Mouse (Mus musculus): Measurements from ENCODE around the gene Cul4a. TPM values are rescaled to one million over a fixed set of nuclear protein-coding genes. Genes with fewer than 3 reads are reported as not detected.

Gene Cul4a
- total RNA-seq, 2 experiments from 2014 or later, result 156 to 173 TPM

GRCm38 (mm10) chr8:13177173-13177852 is 71.9 kb downstream of the Cul4a start:
- no peak for ATAC-seq (replicated peaks; ENCODE audit: low FRiP score, low TSS enrichment, poor library complexity, severe bottlenecking)

GRCm38 (mm10) chr8:13178137-13178536 is 72.7 kb downstream of the Cul4a start:
- ATAC-seq (replicated peaks; ENCODE audit: low FRiP score, low TSS enrichment, poor library complexity, severe bottlenecking), result no peak

- ATAC-seq (replicated peaks; ENCODE audit: low FRiP score, low TSS enrichment, poor library complexity, severe bottlenecking), result no peak
Measured at GRCm38 (mm10) chr8:13179482-13179881, 74.1 kb downstream of the Cul4a start.

- no peak for ATAC-seq (replicated peaks; ENCODE audit: low FRiP score, low TSS enrichment, poor library complexity, severe bottlenecking)
Measured at GRCm38 (mm10) chr8:13179948-13180347, 74.5 kb downstream of the Cul4a start.

- ATAC-seq (replicated peaks; ENCODE audit: low FRiP score, low TSS enrichment, poor library complexity, severe bottlenecking), result no peak
Measured at GRCm38 (mm10) chr8:13180408-13180807, 75.0 kb downstream of the Cul4a start.

GRCm38 (mm10) chr8:13180911-13181690 is 75.7 kb downstream of the Cul4a start:
- ATAC-seq (replicated peaks; ENCODE audit: low FRiP score, low TSS enrichment, poor library complexity, severe bottlenecking), result peak; percentile 61

- no peak; the same call in 1 of the 2 replicates for ATAC-seq (replicated peaks; ENCODE audit: low FRiP score, low TSS enrichment, poor library complexity, severe bottlenecking)
Measured at GRCm38 (mm10) chr8:13181691-13181976, 76.2 kb downstream of the Cul4a start.

GRCm38 (mm10) chr8:13186819-13187218 is 81.4 kb downstream of the Cul4a start:
- ATAC-seq (replicated peaks; ENCODE audit: low FRiP score, low TSS enrichment, poor library complexity, severe bottlenecking), result no peak

GRCm38 (mm10) chr8:13187229-13187628 is 81.8 kb downstream of the Cul4a start:
- no peak for ATAC-seq (replicated peaks; ENCODE audit: low FRiP score, low TSS enrichment, poor library complexity, severe bottlenecking)

- no peak for ATAC-seq (replicated peaks; ENCODE audit: low FRiP score, low TSS enrichment, poor library complexity, severe bottlenecking)
Measured at GRCm38 (mm10) chr8:13187638-13188037, 82.2 kb downstream of the Cul4a start.

- ATAC-seq (replicated peaks; ENCODE audit: low FRiP score, low TSS enrichment, poor library complexity, severe bottlenecking), result no peak
Measured at GRCm38 (mm10) chr8:13188052-13188555, 82.7 kb downstream of the Cul4a start.

GRCm38 (mm10) chr8:13188857-13189256 is 83.4 kb downstream of the Cul4a start:
- no peak for ATAC-seq (replicated peaks; ENCODE audit: low FRiP score, low TSS enrichment, poor library complexity, severe bottlenecking)

GRCm38 (mm10) chr8:13190235-13190634 is 84.8 kb downstream of the Cul4a start:
- no peak for ATAC-seq (replicated peaks; ENCODE audit: low FRiP score, low TSS enrichment, poor library complexity, severe bottlenecking)

- ATAC-seq (replicated peaks; ENCODE audit: low FRiP score, low TSS enrichment, poor library complexity, severe bottlenecking), result no peak
Measured at GRCm38 (mm10) chr8:13194818-13195217, 89.4 kb downstream of the Cul4a start.

- ATAC-seq (replicated peaks; ENCODE audit: low FRiP score, low TSS enrichment, poor library complexity, severe bottlenecking), result no peak
Measured at GRCm38 (mm10) chr8:13197493-13197892, 92.1 kb downstream of the Cul4a start.

Other genes with a start within 250 kb of the Cul4a start
- gene Mcf2l, start 231.8 kb upstream of the Cul4a start, total RNA-seq (2014; fragmentation: Nextera tagmentation), result 0.37 and 1.5 TPM in 2 replicates
- gene Mcf2l, start 231.8 kb upstream of the Cul4a start, total RNA-seq (2017), result 0.23 and 1.3 TPM in 2 replicates
- gene F7, start 79.6 kb upstream of the Cul4a start, total RNA-seq (2014; fragmentation: Nextera tagmentation), result not detected in 2 replicates
- not detected in 2 replicates for gene F7, start 79.6 kb upstream of the Cul4a start, total RNA-seq (2017)
- 1.1 and 2.6 TPM in 2 replicates for gene F10, start 68.3 kb upstream of the Cul4a start, total RNA-seq (2014; fragmentation: Nextera tagmentation)
- 1.1 and 1.6 TPM in 2 replicates for gene F10, start 68.3 kb upstream of the Cul4a start, total RNA-seq (2017)
- gene Proz, start 44.7 kb upstream of the Cul4a start, total RNA-seq (2014; fragmentation: Nextera tagmentation), result not detected in 2 replicates
- gene Proz, start 44.7 kb upstream of the Cul4a start, total RNA-seq (2017), result not detected in 2 replicates
- 21.4 and 27.9 TPM in 2 replicates for gene Pcid2, start 162 bp upstream of the Cul4a start, total RNA-seq (2014; fragmentation: Nextera tagmentation)
- 10.1 and 26.9 TPM in 2 replicates for gene Pcid2, start 162 bp upstream of the Cul4a start, total RNA-seq (2017)
- gene Lamp1, start 53.5 kb downstream of the Cul4a start, total RNA-seq (2014; fragmentation: Nextera tagmentation), result 102 and 143 TPM in 2 replicates
- gene Lamp1, start 53.5 kb downstream of the Cul4a start, total RNA-seq (2017), result 157 and 169 TPM in 2 replicates
- 1.7 and 3.4 TPM in 2 replicates for gene Grtp1, start 95.0 kb downstream of the Cul4a start, total RNA-seq (2014; fragmentation: Nextera tagmentation)
- 1.1 TPM in 1 of 2 replicates, not detected in the other for gene Grtp1, start 95.0 kb downstream of the Cul4a start, total RNA-seq (2017)
- not detected in 2 replicates for gene Adprhl1, start 148.5 kb downstream of the Cul4a start, total RNA-seq (2014; fragmentation: Nextera tagmentation)
- not detected in 2 replicates for gene Adprhl1, start 148.5 kb downstream of the Cul4a start, total RNA-seq (2017)
- 19.3 and 20.2 TPM in 2 replicates for gene Dcun1d2, start 182.5 kb downstream of the Cul4a start, total RNA-seq (2014; fragmentation: Nextera tagmentation)
- gene Dcun1d2, start 182.5 kb downstream of the Cul4a start, total RNA-seq (2017), result 19.0 and 23.1 TPM in 2 replicates
- gene Tmco3, start 182.6 kb downstream of the Cul4a start, total RNA-seq (2014; fragmentation: Nextera tagmentation), result 12.7 and 14.0 TPM in 2 replicates
- gene Tmco3, start 182.6 kb downstream of the Cul4a start, total RNA-seq (2017), result 4.2 and 8.1 TPM in 2 replicates
- 260 and 273 TPM in 2 replicates for gene Tfdp1, start 233.1 kb downstream of the Cul4a start, total RNA-seq (2014; fragmentation: Nextera tagmentation)
- 139 and 212 TPM in 2 replicates for gene Tfdp1, start 233.1 kb downstream of the Cul4a start, total RNA-seq (2017)